Mouse (Mus musculus) layer of hippocampus, adult 8-10 months (tissue): ENCODE data around the gene Spred3. TPM values are rescaled to one million over a fixed set of nuclear protein-coding genes. Genes with fewer than 3 reads are reported as not detected.

Experiments
- DNase-seq, 2 experiments: peaks; one replicate each; pipeline ENCODE4 v3.0.0; 2022; ENCODE audit warnings: low spot score in 2 of 2
- total RNA-seq, 4 experiments: library from RNA; stranded (reverse); gene quantifications; 2 replicates each; pipeline ENCODE4 v1.2.4; 2022

Spred3 gene
- total RNA-seq, 4 experiments from 2014 or later = 40.6 to 59.3 (median 47.8) TPM

DNA sequence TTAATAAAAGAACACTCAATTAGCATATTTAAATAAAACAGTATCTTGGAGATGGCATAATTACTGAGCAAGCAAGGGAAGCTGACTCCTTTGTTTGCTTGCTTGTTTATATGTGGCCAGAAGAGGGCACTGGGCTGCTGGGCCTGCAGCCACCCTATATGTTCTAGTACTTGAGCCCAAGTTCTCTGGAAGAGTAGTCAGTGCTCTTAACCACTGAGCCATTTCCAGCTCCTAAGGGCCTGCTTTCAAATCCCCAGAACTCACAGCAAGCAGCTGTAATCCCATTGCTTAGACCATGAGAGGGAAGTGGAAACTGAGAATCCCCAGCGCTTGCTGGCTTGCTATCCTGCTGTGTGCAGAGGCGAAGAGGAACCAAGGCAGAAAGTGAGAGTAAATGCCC is 41.5 kb downstream of the Spred3 start:
- DNase-seq = no peak

DNA sequence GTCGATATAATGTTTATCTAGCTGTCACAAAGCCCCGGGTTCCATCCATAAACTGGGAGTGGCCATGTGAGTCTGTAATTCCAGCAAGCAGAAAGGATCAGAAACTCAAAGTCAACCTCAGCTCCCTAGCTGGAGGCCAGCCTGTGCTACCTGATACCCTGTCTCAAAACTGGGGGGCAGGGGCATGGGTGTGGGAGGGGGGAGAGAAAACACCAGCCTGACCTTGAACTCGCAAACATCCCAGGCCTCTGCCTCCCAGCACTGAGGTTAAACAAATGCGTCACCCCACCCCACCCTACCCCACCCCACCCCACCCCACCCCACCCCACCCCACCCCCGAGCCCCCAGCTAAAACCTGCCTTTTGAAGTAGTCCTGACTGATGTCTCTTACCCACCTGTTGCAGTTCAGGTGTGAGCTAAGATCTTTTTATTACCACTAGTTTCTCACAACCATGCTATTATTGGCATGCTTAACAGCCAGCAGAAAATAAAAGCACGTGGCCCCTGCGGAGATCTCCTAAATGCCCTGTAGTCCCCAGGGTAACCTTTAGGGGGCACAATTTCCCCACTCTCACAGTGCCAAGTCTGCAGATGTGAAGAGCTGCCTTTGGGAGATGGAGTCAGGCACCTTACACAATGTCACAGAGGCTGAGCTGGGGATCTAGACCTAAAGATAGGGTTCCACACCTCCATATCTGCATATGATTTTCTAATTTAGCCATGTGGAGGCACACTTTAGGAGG is 43.9 kb downstream of the Spred3 start:
- peak in 1 of 2 experiments; percentile 45 for DNase-seq

DNA sequence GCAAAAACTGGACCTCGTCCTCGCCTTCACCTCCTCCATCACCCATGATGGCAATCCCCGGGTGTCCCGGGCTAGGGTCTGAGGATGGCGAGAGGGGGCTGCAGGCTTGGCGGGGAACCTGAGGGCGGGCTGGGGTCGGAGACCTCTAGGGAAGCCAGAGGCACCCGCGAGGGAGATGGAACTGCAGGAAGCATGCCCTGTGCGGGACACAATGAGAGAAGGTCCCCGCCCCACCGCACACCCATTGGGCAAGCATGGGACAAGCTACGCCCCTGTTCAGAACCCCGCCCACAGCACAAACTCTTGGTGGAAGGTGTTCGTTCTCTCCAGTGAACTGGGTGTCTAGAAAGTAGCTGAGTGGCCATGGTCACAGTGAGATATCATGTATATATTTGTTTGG is 45.2 kb downstream of the Spred3 start, which contains the start of gene Ryr1:
Ryr1 (minus strand) TSS at position 210 of the 400 bp plus-strand sequence.
- no peak for DNase-seq

DNA sequence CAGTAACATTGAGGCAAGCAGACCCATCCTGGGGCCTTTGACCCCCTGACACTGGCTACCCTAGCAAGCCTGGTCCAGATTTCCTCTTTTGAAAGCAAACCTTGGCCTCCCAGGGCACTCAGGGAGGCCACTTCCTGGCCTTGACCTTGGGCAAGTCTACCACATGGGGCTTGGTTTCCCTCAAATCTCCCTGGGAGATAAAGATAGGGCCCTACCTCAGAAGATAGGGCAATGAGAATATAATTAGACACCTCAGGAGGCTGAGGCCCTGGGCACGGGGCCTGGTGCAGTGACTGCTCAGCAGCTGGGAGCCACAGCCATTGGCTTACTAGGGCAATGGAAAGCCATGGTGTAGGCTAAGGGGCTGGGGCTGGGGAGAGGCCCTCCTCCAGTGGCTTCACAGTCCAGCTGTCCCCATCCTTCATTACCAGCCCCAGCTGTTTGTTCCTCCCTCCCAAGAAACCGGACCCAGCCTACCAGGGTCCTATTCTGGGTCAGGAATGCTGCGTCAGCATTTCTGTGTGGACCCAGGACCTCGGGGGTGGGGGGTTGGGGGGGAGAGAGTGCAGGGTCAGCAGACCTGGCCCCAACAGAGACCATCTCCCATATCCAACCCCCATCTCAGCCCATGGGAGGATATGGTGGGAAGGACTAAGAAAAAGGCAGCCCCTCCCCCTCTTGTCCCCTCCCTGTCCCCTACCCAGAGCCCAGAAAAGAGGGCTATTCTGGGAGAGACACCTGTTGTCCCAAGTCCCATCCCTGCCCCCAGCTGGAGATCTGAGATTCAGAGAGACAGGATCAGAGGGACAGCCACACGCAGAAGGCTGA is 46.5 kb downstream of the Spred3 start:
- DNase-seq = no peak

DNA sequence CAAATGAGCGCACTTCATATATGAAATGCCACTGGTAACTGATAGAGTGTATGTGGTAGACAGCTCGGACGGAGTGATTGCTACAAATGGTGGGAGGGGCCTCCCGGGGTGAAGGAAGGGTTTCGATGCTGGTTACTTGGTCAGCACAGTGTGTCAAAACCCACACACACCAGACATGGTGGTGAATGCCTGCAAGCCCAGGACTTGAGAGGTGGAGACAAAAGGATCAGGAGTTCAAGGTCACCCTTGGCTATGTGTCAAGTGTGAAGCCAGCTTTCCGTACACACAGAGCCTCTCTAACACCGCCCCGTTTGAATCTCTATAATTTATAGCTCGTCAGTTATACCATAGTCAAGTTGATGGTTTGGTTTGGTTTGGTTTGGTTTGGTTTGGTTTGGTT is 47.4 kb downstream of the Spred3 start:
- DNase-seq = no peak

DNA sequence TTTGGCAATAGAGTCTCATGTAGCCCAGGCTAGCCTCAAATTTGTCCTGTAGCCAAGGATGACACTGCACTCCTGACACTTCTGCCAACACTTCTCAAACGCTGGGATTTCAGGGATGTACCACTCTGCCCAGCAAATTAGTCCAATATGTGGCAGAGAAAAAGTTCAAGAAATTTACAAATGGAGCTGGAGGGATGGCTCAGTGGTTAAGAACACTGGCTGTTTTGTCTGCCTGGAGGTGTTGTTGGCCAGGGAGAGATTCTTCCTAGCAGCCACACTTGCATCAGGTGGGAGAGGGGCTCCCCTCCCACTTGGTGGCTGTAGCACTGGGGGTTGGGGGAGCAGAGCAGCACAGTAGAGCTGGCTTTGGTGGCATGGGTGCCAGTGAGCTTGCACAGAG is 50.7 kb downstream of the Spred3 start:
- DNase-seq = no peak

DNA sequence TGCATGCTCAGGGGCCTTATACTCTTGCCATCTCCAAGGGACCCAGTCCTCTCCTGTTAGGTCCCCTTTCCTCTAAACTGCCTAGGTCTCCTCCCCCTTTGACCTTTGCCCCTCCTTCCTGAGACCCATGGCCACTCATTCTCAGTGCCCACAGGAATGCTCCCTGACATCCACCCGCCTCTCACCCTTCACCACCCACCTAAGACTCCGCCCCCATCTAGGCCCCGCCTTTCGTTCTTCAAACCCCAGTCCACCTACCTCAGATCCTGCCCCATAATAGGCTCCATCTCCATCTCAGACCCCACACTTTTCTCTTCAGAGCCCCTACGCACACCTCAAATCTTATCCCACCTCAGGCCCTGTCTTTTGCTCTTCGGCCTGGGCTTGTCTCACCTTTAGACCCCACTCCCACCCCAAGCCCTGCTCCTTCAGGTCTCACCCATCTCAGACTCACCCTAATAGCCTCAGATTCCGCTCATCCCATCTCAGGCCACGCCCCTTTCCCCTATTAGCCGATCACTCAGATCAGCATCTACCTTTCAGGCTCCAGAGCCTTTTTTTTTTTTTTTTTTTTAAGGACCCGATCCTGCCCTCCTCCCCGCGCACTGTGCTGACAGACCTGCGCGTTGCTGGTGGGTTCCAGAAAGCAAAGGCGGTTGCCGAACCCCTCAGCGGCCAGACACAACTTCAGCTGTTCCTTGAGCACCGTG is 51.9 kb downstream of the Spred3 start:
- DNase-seq = no peak

DNA sequence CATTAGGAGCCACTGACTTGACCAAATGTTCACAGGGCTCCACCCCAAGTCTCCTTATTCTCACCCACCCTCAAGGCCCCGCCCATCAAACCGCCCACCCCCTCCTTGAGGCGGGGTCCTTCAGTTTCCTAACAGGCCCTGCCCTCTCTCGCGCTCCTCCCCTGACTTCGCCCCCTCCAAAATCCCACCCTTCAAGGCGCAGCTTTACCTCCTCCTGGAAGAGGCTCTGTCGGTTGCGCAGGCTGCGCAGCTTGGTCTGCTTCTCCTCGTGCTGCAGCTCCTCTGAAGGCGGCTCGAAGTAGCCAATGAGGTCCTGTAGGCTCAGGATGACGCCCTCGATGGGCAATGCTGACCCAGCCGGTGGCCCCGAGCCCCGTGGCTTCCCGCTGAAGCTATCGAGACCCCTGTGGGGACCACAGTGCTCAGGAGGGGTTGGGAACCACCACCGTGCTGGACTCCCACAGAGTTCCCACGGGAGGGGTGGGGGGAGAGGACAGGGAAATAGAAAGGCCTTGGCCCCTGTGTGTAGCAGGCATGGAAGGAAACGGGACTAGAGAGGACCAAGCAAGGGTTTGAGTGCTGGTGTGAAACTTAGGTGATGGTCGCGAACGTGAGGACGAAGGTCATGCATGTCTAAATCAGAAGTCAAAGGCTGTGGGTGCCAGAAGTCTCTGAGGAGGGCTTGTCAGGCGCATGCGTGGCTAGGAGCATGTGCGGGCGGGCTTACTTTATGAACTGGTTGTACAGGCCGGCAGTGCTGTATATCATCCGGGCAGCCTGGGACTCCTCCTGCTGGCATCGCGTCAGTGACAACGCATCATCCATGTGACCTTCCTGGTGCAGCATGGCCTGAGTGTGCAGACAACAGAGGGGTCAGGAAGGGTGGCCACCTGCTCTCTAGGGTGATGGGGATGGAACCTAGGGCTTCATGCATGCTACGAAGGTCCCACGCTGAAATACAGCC is 60.9 kb downstream of the Spred3 start:
- no peak for DNase-seq

Other genes with a start within 250 kb of the Spred3 start
- gene Actn4, start 208.1 kb downstream of the Spred3 start, total RNA-seq = 100 to 1,000 TPM; 136 to 138 (median 137) TPM
- gene Eif3k, start 188.5 kb downstream of the Spred3 start, total RNA-seq = 100 to 1,000 TPM; 182 to 214 (median 197) TPM
- 1 to 10 TPM; 1.3 to 3.5 (median 1.7) TPM for gene Map4k1, start 188.4 kb downstream of the Spred3 start, total RNA-seq
- gene Ryr1, start 45.2 kb downstream of the Spred3 start, total RNA-seq = 10 to 100 TPM; 12.6 to 18.1 (median 15.2) TPM
- 1 to 10 TPM in 1 of 4 experiments, under 1 TPM in 3; 0.72 to 2.3 (median 0.93) TPM for gene Rasgrp4, start 35.6 kb downstream of the Spred3 start, total RNA-seq
- 10 to 100 TPM; 27.9 to 32.4 (median 29.9) TPM for gene Fam98c, start 14.2 kb downstream of the Spred3 start, total RNA-seq
- gene Ggn, start 201 bp downstream of the Spred3 start, total RNA-seq = 1 to 10 TPM in 2 of 4 experiments, under 1 TPM in 2; 0.69 to 1.4 (median 0.88) TPM
- gene Psmd8, start 10.3 kb upstream of the Spred3 start, total RNA-seq = 100 to 1,000 TPM; 116 to 137 (median 132) TPM
- 1 to 10 TPM; 1.5 to 3.1 (median 2.1) TPM for gene Catsperg1, start 43.6 kb upstream of the Spred3 start, total RNA-seq
- gene Kcnk6, start 62.1 kb upstream of the Spred3 start, total RNA-seq = 1 to 10 TPM; 2.1 to 5.2 (median 3.2) TPM
- 10 to 100 TPM; 43.8 to 51.5 (median 49.0) TPM for gene Yif1b, start 67.9 kb upstream of the Spred3 start, total RNA-seq
- 1 to 10 TPM in 1 of 4 experiments, under 1 TPM in 2, not detected in 1; 0.52 to 1.2 (median 0.92) TPM for gene 2200002D01Rik, start 78.1 kb upstream of the Spred3 start, total RNA-seq
- gene Spint2, start 111.5 kb upstream of the Spred3 start, total RNA-seq = 10 to 100 TPM; 22.3 to 30.6 (median 25.9) TPM
- gene Ppp1r14a, start 118.9 kb upstream of the Spred3 start, total RNA-seq = 10 to 100 TPM; 25.8 to 40.8 (median 33.5) TPM
- 100 to 1,000 TPM in 2 of 4 experiments, 10 to 100 TPM in 2; 91.6 to 116 (median 104) TPM for gene Dpf1, start 133.5 kb upstream of the Spred3 start, total RNA-seq